ENCODE assay signal across 8 mouse cellular contexts in the genomic region with DNA sequence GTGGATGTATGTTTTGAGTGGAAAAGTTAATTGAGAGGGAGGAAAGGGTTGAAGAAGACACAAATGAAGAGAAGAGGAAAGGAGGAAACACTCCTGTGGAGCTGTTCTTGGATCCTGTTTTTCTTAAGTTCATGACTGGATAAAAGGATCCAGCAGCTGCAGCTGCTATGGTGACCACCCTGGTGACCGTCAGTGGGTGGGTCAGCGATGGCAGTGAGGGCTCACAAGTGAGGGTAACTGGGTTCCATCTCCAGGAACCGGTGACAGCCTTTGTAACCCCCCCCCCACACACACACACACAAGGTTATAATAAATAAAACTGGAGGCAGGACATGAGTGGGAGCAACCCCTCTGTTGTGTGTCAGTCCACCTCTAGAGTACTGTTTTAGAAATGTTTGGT. TPM values are rescaled to one million over a fixed set of nuclear protein-coding genes. Genes with fewer than 3 reads are reported as not detected.
DNase-seq lines count a peak whose midpoint lies in the region; ATAC-seq lines count a peak whose summit lies in the region.

No protein-coding gene starts in this region.

- H3K4me1 ChIP-seq in heart, embryonic 15.5 days (replicated peaks) = peaks cover 37% of the 10 kb centered on the region
- H3K4me1 ChIP-seq in embryonic facial prominence, embryonic 10.5 days = peaks cover 32% of the 10 kb centered on the region
- peaks cover 17% of the 10 kb centered on the region for H3K4me1 ChIP-seq in hindbrain, embryonic 12.5 days
- peaks cover 18% of the 10 kb centered on the region for H3K4me1 ChIP-seq in midbrain, embryonic 10.5 days

- H3K9ac ChIP-seq in heart, embryonic 15.5 days = peak overlapping the region; percentile 82
- peak overlapping the region; percentile 42; the same call in 1 of the 2 replicates for H3K9ac ChIP-seq in hindbrain, embryonic 12.5 days

- no peaks in the 10 kb centered on the region for H3K36me3 ChIP-seq in heart, embryonic 15.5 days
- no peaks in the 10 kb centered on the region for H3K36me3 ChIP-seq in embryonic facial prominence, embryonic 10.5 days (replicated peaks)
- no peaks in the 10 kb centered on the region for H3K36me3 ChIP-seq in hindbrain, embryonic 12.5 days
- no peaks in the 10 kb centered on the region for H3K36me3 ChIP-seq in midbrain, embryonic 10.5 days

- WGBS in heart, embryonic 15.5 days = 22% methylated on average over 3 of the region's 3 CpGs
- WGBS in embryonic facial prominence, embryonic 10.5 days = 48% methylated on average over 3 of the region's 3 CpGs
- 42% methylated on average over 3 of the region's 3 CpGs for WGBS in hindbrain, embryonic 12.5 days
- WGBS in midbrain, embryonic 10.5 days = 50% methylated on average over 3 of the region's 3 CpGs

- H3K4me2 ChIP-seq in heart, embryonic 15.5 days = peak overlapping the region; percentile 95
- peak overlapping the region; percentile 98 for H3K4me2 ChIP-seq in hindbrain, embryonic 12.5 days (replicated peaks)

- intact Hi-C loops in heart, postnatal 36 days (cut with DNase I) = loop anchor here (1.0 to 5.0 kb wide), 5 partner anchors 42 to 139 kb away; partner anchors contain the start of genes Fgfr1op2, Ints13, Med21 and Tm7sf3

- peak overlapping the region; percentile 75 for H3K4me3 ChIP-seq in heart, embryonic 15.5 days
- H3K4me3 ChIP-seq in embryonic facial prominence, embryonic 10.5 days = peak overlapping the region; percentile 70
- peak overlapping the region; percentile 65 for H3K4me3 ChIP-seq in hindbrain, embryonic 12.5 days
- H3K4me3 ChIP-seq in midbrain, embryonic 10.5 days = peak overlapping the region; percentile 68

- no peaks in the 10 kb centered on the region for H3K9me3 ChIP-seq in heart, embryonic 15.5 days (replicated peaks)
- H3K9me3 ChIP-seq in embryonic facial prominence, embryonic 10.5 days = no peaks in the 10 kb centered on the region
- no peaks in the 10 kb centered on the region for H3K9me3 ChIP-seq in hindbrain, embryonic 12.5 days (replicated peaks)
- H3K9me3 ChIP-seq in midbrain, embryonic 10.5 days (replicated peaks) = no peaks in the 10 kb centered on the region

- peak overlapping the region; percentile 93 for H3K27ac ChIP-seq in heart, embryonic 15.5 days
- H3K27ac ChIP-seq in embryonic facial prominence, embryonic 10.5 days (replicated peaks) = no peak overlapping the region
- no peak overlapping the region for H3K27ac ChIP-seq in hindbrain, embryonic 12.5 days
- H3K27ac ChIP-seq in midbrain, embryonic 10.5 days (replicated peaks) = no peak overlapping the region

- DNase-seq in heart, postnatal 36 days = no peak
- no peak for DNase-seq in embryonic facial prominence, embryonic 10.5 days (ENCODE audit: low spot score)
- no peak for DNase-seq in midbrain, embryonic 10.5 days (ENCODE audit: low spot score)
- DNase-seq in thymus, postnatal 14 days = no peak
- DNase-seq in spleen, postnatal 4 days (ENCODE audit: low spot score in 2 of 2) = no peak
- DNase-seq in thymus, postnatal 10 days (ENCODE audit: low spot score in 2 of 2) = no peak

- no peaks in the 10 kb centered on the region for H3K27me3 ChIP-seq in heart, embryonic 15.5 days
- H3K27me3 ChIP-seq in embryonic facial prominence, embryonic 10.5 days (replicated peaks; ENCODE audit: low read depth, poor library complexity, severe bottlenecking) = peaks cover 39% of the 10 kb centered on the region
- H3K27me3 ChIP-seq in hindbrain, embryonic 12.5 days = peaks cover 42% of the 10 kb centered on the region
- peaks cover 38% of the 10 kb centered on the region for H3K27me3 ChIP-seq in midbrain, embryonic 10.5 days (ENCODE audit: low read depth, poor library complexity, severe bottlenecking)

- no peak for ATAC-seq in heart, embryonic 15.5 days (replicated peaks; ENCODE audit: insufficient number of reproducible peaks, insufficient read depth, low FRiP score, low read depth)
- no peak for ATAC-seq in hindbrain, embryonic 12.5 days (ENCODE audit: low FRiP score)

RNA-seq across cellular contexts. Expression of gene Itpr2, which starts 0.8 kb away (rescaled TPM):
- 39.2 and 49.5 TPM in 2 replicates for polyA plus RNA-seq in heart, embryonic 15.5 days (2015; fragmentation: Nextera tagmentation; extraction: Ambion mirVana)
- 10 to 100 TPM; 23.3 to 31.0 TPM for total RNA-seq in heart, postnatal 36 days (2021)
- polyA plus RNA-seq in embryonic facial prominence, embryonic 10.5 days (2016; fragmentation: Nextera tagmentation; extraction: Ambion mirVana) = 4.5 and 5.2 TPM in 2 replicates
- polyA plus RNA-seq in hindbrain, embryonic 12.5 days (2016; fragmentation: Nextera tagmentation; extraction: Ambion mirVana) = 7.4 and 8.0 TPM in 2 replicates
- polyA plus RNA-seq in midbrain, embryonic 10.5 days (2016; fragmentation: Nextera tagmentation; extraction: Ambion mirVana) = 4.4 and 5.2 TPM in 2 replicates
